Mouse (Mus musculus) left cerebral cortex, adult 9 months (tissue): ENCODE measurements at regions not wholly inside any gene's neighbourhood (a gene's known extent, or its start where the extent isn't known, plus 50 kb on each side); places are given as distances from the start of the nearest gene placed in this dataset.
"Not testable (repeated sequence)": the region's sequence is repeated elsewhere in the genome, so short reads cannot be mapped to it uniquely, and the experiment has no call there.

ENCODE experiments used
- DNase-seq, 2 experiments: peaks; one replicate each; pipeline ENCODE4 v3.0.0; 2022; ENCODE audit warnings: low spot score in 2 of 2

DNA sequence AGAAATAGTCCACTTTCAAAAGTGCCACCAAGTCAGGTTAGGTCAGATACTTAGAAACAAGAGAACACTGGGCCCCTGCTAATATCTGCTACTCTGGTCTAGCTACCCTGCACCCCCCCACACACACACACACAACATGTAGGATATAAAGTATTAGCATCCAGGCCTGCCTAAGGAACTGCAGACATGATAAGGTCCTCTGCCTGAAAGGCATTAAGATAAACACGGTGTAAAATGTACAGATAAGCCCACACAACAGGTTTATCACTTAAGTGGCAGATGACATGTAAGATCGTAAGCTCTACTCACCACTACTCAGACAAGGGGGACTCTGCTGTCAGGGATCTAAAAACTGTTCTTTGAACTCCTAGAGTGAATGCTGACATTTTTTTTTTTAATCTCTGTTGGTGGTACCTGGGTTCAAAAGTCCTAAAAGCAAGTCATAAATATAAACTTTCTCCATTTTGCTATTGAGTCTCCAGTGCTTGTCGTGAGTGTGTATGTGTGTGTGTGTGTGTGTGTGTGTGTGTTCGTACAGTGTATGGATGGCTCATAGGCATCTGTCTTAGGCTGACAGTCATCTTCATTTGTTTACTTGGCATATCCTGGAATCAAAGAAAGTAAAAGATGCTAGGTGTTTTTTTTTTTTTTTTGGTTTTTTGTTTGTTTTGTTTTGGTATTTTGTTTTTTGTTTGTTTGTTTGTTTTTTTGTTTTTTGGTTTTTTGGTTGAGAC, 52.2 kb downstream of the Gm9817 start:
- no peak for DNase-seq

DNA sequence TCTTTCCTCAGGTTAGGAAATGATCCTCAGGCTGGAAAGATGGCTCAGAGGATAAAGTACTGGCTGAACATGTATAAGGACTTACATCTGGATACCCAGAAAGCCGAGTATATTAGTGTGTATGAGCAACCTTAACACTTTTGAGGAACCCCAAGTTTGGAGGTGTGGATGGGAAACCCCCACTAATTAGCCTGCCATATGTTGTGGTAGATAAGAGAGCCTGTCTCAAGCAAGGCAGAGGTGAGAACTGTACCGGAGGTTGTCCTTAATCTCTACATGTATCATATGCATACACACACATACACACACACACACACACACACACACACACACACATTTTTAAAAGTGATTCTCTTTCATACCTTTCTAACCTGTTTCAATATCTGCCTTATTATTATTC, 62.1 kb downstream of the Gm9817 start:
- no peak for DNase-seq

GRCm38 (mm10) chr13:45145129-45145528, 66.6 kb downstream of the Gm9817 start:
- DNase-seq = no peak

DNA sequence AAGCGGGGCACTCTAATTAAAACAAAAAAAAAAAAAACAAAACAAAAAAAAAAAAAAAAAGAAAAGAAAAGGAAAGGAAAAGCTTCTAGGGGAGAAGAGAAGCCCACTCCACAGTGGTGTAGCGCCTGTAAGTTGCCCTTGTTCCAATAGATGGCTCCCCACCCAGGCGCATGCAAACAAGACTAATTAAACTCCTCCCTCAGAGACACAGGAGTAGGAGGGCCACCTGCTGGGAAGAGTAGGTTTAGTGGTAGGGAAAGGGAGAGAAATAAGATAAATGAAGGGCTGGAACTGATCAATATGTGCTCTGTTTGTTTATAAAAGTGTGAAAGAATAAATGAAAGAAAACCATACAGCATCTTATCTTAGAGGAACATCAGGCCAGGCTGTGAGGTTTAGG, 77.7 kb downstream of the Gm9817 start:
- no peak for DNase-seq

GRCm38 (mm10) chr13:45156982-45157381, 78.5 kb downstream of the Gm9817 start:
- DNase-seq = no peak

GRCm38 (mm10) chr13:45160281-45160680, 81.8 kb downstream of the Gm9817 start:
- no peak for DNase-seq

GRCm38 (mm10) chr13:45164001-45164778, 85.7 kb downstream of the Gm9817 start:
- no peak for DNase-seq

DNA sequence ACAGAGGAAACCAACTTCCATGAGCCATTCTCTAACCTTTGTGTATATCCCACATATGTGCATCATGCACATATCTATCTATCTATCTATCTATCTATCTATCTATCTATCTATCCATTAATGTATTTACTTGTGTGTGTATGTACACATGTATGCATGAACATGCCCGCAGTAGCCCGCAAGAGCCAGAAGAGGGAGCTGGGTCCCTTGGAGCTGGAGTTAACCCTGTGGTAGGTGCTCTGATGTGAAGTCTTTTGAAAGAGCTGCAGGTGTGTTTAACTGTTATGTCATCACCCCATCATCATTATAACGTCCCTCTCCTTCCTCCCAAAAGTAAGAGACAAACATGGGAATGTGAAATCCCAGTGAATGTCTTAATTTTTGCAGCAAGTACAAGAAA, 86.7 kb downstream of the Gm9817 start:
- DNase-seq = no peak

DNA sequence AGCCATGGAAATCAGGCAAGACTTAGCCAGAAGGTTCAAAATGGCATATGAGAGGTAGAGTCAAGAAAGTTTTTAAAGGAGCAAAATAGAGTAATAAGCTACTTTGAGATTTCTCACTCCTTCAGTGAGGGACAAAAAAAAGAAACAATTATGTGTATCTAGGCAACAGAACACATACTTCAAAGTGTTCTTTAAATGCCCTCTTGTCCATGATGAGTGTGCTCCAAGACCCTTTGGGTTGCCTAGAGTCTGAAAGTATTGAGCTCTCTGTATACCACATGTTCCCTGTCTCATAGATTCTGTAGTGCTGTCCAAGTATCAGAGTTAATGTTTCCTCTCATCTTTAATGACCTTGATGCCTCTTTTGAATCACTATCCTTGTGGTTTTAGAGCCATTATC, 91.2 kb downstream of the Gm9817 start:
- no peak for DNase-seq

DNA sequence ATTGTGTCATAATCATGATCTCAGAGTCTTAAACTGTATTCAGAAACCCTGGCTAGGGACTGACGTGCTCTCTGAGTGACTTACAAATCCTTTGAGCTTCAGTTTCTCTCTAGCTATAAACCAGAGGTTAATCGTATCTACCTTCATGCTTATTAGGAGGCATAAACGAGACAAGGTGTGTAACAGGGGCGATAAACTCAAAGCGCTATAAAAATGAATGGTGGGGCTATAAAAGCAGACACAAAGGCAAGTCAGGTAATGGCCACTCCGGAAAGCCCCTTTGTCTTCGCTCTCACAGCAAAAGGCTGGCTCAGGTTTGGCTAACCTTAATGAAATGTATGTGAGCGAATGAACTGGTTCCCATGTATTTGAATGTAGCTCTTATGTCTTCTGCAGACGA, 94.6 kb downstream of the Gm9817 start:
- DNase-seq = no peak

DNA sequence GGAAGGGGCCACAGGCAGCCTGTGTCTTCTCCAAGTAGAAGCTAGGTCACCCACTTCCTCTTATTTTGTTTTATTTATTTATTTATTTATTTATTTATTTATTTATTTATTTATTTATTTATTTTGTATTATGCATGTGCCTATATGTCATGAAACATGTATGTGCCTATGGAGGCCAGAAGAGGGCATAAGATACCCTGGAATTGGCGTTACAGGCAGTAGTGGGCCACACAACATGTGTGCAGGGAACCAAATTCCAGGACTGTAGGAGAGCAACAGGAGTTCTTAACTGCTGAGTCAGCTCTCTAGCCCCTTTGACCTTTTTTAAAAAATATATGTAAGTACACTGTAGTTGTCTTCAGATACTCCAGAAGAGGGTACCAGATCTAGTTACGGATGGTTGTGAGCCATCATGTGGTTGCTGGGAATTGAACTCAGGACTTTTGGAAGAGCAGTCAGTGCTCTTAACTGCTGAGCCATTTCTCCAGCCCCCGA, 97.3 kb downstream of the Gm9817 start:
- DNase-seq = not testable (repeated sequence)

DNA sequence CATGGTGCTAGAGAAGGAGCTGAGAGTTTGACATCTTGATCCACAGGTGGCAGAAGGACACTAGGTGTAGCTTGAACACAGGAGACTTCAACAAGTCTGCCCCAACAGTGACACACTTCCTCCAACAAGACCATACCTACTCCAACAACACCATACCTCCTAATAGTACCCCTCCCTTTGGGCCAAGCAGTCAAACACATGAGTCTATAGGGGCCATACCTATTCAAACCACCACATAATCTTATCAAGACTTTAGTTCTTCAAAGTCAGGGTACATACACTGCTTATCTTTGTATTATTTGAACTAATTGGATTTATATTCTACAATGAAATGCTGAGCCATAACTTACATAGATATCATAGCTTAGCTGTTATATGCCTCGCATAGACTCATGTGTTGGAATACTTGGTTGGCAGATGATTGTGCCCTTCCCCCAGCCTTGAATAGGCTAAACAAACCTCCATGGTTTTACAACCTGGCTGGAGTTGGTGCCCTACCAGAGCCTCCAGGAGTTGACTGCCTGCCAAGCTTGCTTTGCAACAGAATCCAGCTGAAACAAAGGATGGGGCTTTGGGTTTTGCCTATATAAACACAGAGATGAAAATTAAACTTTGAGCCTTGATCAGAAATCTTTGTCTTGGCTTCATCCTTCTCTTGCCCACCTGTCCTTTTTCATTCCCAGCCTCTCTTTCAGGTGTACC, 103.2 kb downstream of the Gm9817 start:
- no peak for DNase-seq

- no peak for DNase-seq
These were observed 110.9 kb downstream of the Gm9817 start for GRCm38 (mm10) chr13:45189389-45189788.

- DNase-seq = no peak
These were observed 111.7 kb downstream of the Gm9817 start for GRCm38 (mm10) chr13:45190151-45190550.

- DNase-seq = no peak
These were observed 113.6 kb downstream of the Gm9817 start for GRCm38 (mm10) chr13:45192079-45192478.

- no peak for DNase-seq
These were observed 117.1 kb downstream of the Gm9817 start for GRCm38 (mm10) chr13:45195562-45195961.

DNA sequence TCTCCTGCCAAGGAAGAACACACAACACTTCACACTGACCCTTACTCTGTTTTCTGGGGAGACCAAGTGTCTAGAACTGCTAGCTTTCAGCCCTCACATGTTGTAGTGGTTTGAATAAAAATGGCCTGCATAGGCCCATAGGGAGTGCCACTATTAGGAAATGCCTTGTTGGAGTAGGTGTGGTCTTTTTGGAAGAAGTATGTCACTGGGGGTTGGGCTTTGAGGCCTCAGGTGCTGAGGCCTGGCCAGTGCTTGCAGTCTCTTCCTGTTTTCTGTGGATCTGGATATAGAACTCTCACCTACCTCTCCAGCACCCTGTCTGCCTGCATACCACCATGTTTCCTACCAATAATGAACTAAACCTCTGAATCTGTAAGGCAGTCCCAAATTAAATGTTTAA, 117.9 kb downstream of the Gm9817 start:
- DNase-seq = no peak

DNA sequence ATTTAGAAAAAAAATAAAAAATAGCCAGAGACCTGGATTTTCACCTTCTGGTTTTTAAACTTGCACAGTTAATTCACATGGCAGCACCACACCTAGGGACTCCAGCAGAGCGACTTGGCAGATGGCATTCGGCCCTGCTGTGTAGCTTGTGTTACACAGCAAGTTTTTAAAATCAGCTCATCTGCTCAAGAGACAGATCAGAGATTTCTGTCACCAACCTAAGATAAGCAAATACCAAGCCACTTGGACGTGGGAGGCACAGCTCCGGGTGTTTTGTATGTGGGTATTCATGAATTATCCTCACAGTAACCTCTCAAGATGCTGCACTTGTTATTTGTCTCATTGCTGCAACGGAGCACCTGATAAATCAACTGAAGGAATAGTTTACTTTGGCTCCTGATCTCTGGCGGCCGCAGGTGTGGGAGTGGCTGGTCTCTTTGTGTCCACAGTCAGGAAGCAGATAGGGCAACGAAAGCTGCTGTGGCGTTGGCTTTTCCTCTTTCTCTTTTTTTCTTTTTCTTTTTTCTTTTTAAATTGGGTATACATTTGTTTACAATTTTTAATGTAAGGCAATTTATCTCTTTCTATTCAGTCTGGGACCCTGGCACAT, 122.1 kb downstream of the Gm9817 start:
- peak in 1 of 2 experiments; percentile 36 for DNase-seq

GRCm38 (mm10) chr13:45204856-45205255, 126.4 kb downstream of the Gm9817 start:
- peak in 1 of 2 experiments; percentile 32 for DNase-seq

- no peak for DNase-seq
These were observed 130.2 kb downstream of the Gm9817 start for GRCm38 (mm10) chr13:45208540-45209197.

GRCm38 (mm10) chr13:45211241-45211640, 132.7 kb downstream of the Gm9817 start:
- no peak for DNase-seq
